Mouse (Mus musculus): ENCODE measurements around the gene Skap1. TPM values are rescaled to one million over a fixed set of nuclear protein-coding genes. Genes with fewer than 3 reads are reported as not detected.

Skap1 gene
- polyA plus RNA-seq, 1 experiment from 2014 or later = 9.0 TPM

- Histone ChIP-seq H3K36me3 (no peaks in the 10 kb centered on the region), H3K4me2 (no peak overlapping the region), H3K27me3 (no peaks in the 10 kb centered on the region), H3K4me3 (no peak overlapping the region), H3K9ac (no peak overlapping the region), H3K4me1 (replicated peaks) (peaks cover 21% of the 10 kb centered on the region), H3K9me3 (no peaks in the 10 kb centered on the region), H3K27ac (replicated peaks) (no peak overlapping the region)
- 88% methylated on average over 4 of the region's 4 CpGs for WGBS
- no peak for ATAC-seq (ENCODE audit: low read depth)
Observed at GRCm38 (mm10) chr11:96679026-96679425, 214.6 kb downstream of the Skap1 start.

GRCm38 (mm10) chr11:96685381-96685780, 221.0 kb downstream of the Skap1 start:
- Histone ChIP-seq H3K4me1 (replicated peaks) (0 out of 2 replicates have a peak, but pooled peaks cover 5% of the 10 kb centered on the region), H3K36me3 (no peaks in the 10 kb centered on the region), H3K9me3 (no peaks in the 10 kb centered on the region), H3K27ac (replicated peaks) (no peak overlapping the region), H3K4me2 (no peak overlapping the region), H3K27me3 (no peaks in the 10 kb centered on the region), H3K9ac (no peak overlapping the region), H3K4me3 (no peak overlapping the region)
- ATAC-seq (ENCODE audit: low read depth) = no peak
- 86% methylated on average over 2 of the region's 2 CpGs for WGBS

- 51% methylated on average over 16 of the region's 16 CpGs for WGBS
- Histone ChIP-seq H3K36me3 (no peaks in the 10 kb centered on the region), H3K9ac (no peak overlapping the region), H3K9me3 (no peaks in the 10 kb centered on the region), H3K4me2 (no peak overlapping the region), H3K4me3 (no peak overlapping the region), H3K27me3 (no peaks in the 10 kb centered on the region), H3K4me1 (replicated peaks) (no peaks in the 10 kb centered on the region), H3K27ac (replicated peaks) (no peak overlapping the region)
- ATAC-seq (ENCODE audit: low read depth) = no peak
Observed at GRCm38 (mm10) chr11:96686713-96687280, 222.4 kb downstream of the Skap1 start.

GRCm38 (mm10) chr11:96692250-96692649, 227.9 kb downstream of the Skap1 start:
- peaks cover 29% of the 10 kb centered on the region for H3K4me1 ChIP-seq (replicated peaks)
- ATAC-seq (ENCODE audit: low read depth) = no peak

GRCm38 (mm10) chr11:96693360-96693759, 229.0 kb downstream of the Skap1 start:
- no peaks in the 10 kb centered on the region for H3K36me3 ChIP-seq
- H3K27me3 ChIP-seq = no peaks in the 10 kb centered on the region
- H3K9ac ChIP-seq = no peak overlapping the region
- no peaks in the 10 kb centered on the region for H3K9me3 ChIP-seq
- H3K4me3 ChIP-seq = no peak overlapping the region
- ATAC-seq (ENCODE audit: low read depth) = no peak
- H3K4me1 ChIP-seq (replicated peaks) = peaks cover 34% of the 10 kb centered on the region
- H3K27ac ChIP-seq (replicated peaks) = peak overlapping the region; percentile 81
- H3K4me2 ChIP-seq = no peak overlapping the region
- 95% methylated on average over 11 of the region's 11 CpGs for WGBS

More at GRCm38 (mm10) chr11:96692250-96692649, 227.9 kb downstream of the Skap1 start:
- Histone ChIP-seq H3K36me3 (no peaks in the 10 kb centered on the region), H3K4me3 (no peak overlapping the region), H3K27me3 (no peaks in the 10 kb centered on the region), H3K9ac (no peak overlapping the region), H3K9me3 (no peaks in the 10 kb centered on the region), H3K27ac (replicated peaks) (no peak overlapping the region), H3K4me2 (no peak overlapping the region)
- WGBS = 82% methylated on average over 5 of the region's 5 CpGs

GRCm38 (mm10) chr11:96694774-96695173, 230.4 kb downstream of the Skap1 start:
- ATAC-seq (ENCODE audit: low read depth) = peak; percentile 75
- no peak overlapping the region for H3K9ac ChIP-seq
- H3K4me2 ChIP-seq = peak overlapping the region; percentile 20; the same call in 1 of the 2 replicates
- no peaks in the 10 kb centered on the region for H3K9me3 ChIP-seq
- no peaks in the 10 kb centered on the region for H3K27me3 ChIP-seq
- peaks cover 34% of the 10 kb centered on the region for H3K4me1 ChIP-seq (replicated peaks)
- no peaks in the 10 kb centered on the region for H3K36me3 ChIP-seq
- H3K27ac ChIP-seq (replicated peaks) = peak overlapping the region; percentile 81
- H3K4me3 ChIP-seq = no peak overlapping the region
- WGBS = 31% methylated on average over 12 of the region's 12 CpGs

GRCm38 (mm10) chr11:96696168-96696727, 231.9 kb downstream of the Skap1 start:
- peaks cover 34% of the 10 kb centered on the region for H3K4me1 ChIP-seq (replicated peaks)
- H3K27ac ChIP-seq (replicated peaks) = peak overlapping the region; percentile 81
- no peak overlapping the region for H3K4me3 ChIP-seq
- peak overlapping the region; percentile 5; the same call in 1 of the 2 replicates for H3K4me2 ChIP-seq
- H3K9ac ChIP-seq = peak overlapping the region; percentile 42; the same call in 1 of the 2 replicates
- no peaks in the 10 kb centered on the region for H3K9me3 ChIP-seq
- no peak for ATAC-seq (ENCODE audit: low read depth)
- no peaks in the 10 kb centered on the region for H3K27me3 ChIP-seq
- H3K36me3 ChIP-seq = no peaks in the 10 kb centered on the region
- 25% methylated on average over 15 of the region's 15 CpGs for WGBS

GRCm38 (mm10) chr11:96696842-96697455, 232.6 kb downstream of the Skap1 start:
- ATAC-seq (ENCODE audit: low read depth) = no peak
- H3K27ac ChIP-seq (replicated peaks) = peak overlapping the region; percentile 81
- H3K4me2 ChIP-seq = peak overlapping the region; percentile 22; the same call in 1 of the 2 replicates

GRCm38 (mm10) chr11:96697467-96697866, 233.1 kb downstream of the Skap1 start:
- no peaks in the 10 kb centered on the region for H3K27me3 ChIP-seq
- H3K36me3 ChIP-seq = no peaks in the 10 kb centered on the region
- H3K4me2 ChIP-seq = no peak overlapping the region
- WGBS = 86% methylated on average over 4 of the region's 4 CpGs
- H3K9ac ChIP-seq = no peak overlapping the region
- ATAC-seq (ENCODE audit: low read depth) = no peak
- H3K4me3 ChIP-seq = no peak overlapping the region
- peaks cover 34% of the 10 kb centered on the region for H3K4me1 ChIP-seq (replicated peaks)
- no peaks in the 10 kb centered on the region for H3K9me3 ChIP-seq
- H3K27ac ChIP-seq (replicated peaks) = peak overlapping the region; percentile 81

More at GRCm38 (mm10) chr11:96696842-96697455, 232.6 kb downstream of the Skap1 start:
- Histone ChIP-seq H3K4me3 (no peak overlapping the region), H3K9ac (no peak overlapping the region), H3K9me3 (no peaks in the 10 kb centered on the region), H3K4me1 (replicated peaks) (peaks cover 34% of the 10 kb centered on the region), H3K27me3 (no peaks in the 10 kb centered on the region), H3K36me3 (no peaks in the 10 kb centered on the region)
- WGBS = 17% methylated on average over 7 of the region's 7 CpGs

GRCm38 (mm10) chr11:96703813-96704212, 239.4 kb downstream of the Skap1 start:
- Histone ChIP-seq H3K4me2 (no peak overlapping the region), H3K27me3 (no peaks in the 10 kb centered on the region), H3K27ac (replicated peaks) (no peak overlapping the region), H3K9ac (no peak overlapping the region), H3K4me1 (replicated peaks) (peaks cover 13% of the 10 kb centered on the region), H3K4me3 (no peak overlapping the region), H3K36me3 (no peaks in the 10 kb centered on the region), H3K9me3 (no peaks in the 10 kb centered on the region)
- 69% methylated on average over 8 of the region's 8 CpGs for WGBS
- ATAC-seq (ENCODE audit: low read depth) = no peak

GRCm38 (mm10) chr11:96711268-96711667, 246.9 kb downstream of the Skap1 start:
- Histone ChIP-seq H3K9ac (no peak overlapping the region), H3K4me2 (no peak overlapping the region), H3K27me3 (no peaks in the 10 kb centered on the region), H3K4me1 (replicated peaks) (peaks cover 57% of the 10 kb centered on the region), H3K9me3 (no peaks in the 10 kb centered on the region), H3K36me3 (no peaks in the 10 kb centered on the region), H3K4me3 (no peak overlapping the region), H3K27ac (replicated peaks) (peak overlapping the region; percentile 89)
- WGBS = 50% methylated on average over 5 of the region's 5 CpGs
- no peak for ATAC-seq (ENCODE audit: low read depth)

- Histone ChIP-seq H3K27ac (replicated peaks) (peak overlapping the region; percentile 89), H3K27me3 (no peaks in the 10 kb centered on the region), H3K9me3 (no peaks in the 10 kb centered on the region), H3K4me3 (no peak overlapping the region), H3K4me1 (replicated peaks) (peaks cover 57% of the 10 kb centered on the region), H3K9ac (no peak overlapping the region), H3K36me3 (no peaks in the 10 kb centered on the region), H3K4me2 (no peak overlapping the region)
- 67% methylated on average over 7 of the region's 7 CpGs for WGBS
- ATAC-seq (ENCODE audit: low read depth) = peak; percentile 65; the same call in 1 of the 2 replicates
Observed at GRCm38 (mm10) chr11:96711670-96712069, 247.3 kb downstream of the Skap1 start.
